Mouse (Mus musculus) neural tube, embryonic 11.5 days (tissue): ENCODE measurements at regions not wholly inside any gene's neighbourhood (a gene's known extent, or its start where the extent isn't known, plus 50 kb on each side); places are given as distances from the start of the nearest gene placed in this dataset.

ENCODE experiments used
- ATAC-seq: fragments of 200-750 bp; cut with Nextera tagmentation; 2 replicates; pipeline ENCODE4 v1.8.0; 2017; ENCODE audit warnings: moderate number of reproducible peaks, mild to moderate bottlenecking, moderate TSS enrichment, moderate library complexity; ENCODE audit not compliant: insufficient read depth, low FRiP score, low TSS enrichment
- DNase-seq: peaks from one replicate; pipeline ENCODE4 v3.0.0-alpha.2; 2015; ENCODE audit warnings: low spot score
- H3K27ac ChIP-seq: fragments of 300-500 bp; sonication (generic); 2 replicates; pipeline ENCODE4 v1.5.1; 2014; ENCODE audit warnings: low read depth, mild to moderate bottlenecking, low read length
- H3K27me3 ChIP-seq: fragments of 300-500 bp; sonication (generic); 2 replicates; pipeline ENCODE4 v1.6.1; 2014; ENCODE audit warnings: mild to moderate bottlenecking, low read length, mixed read lengths; ENCODE audit not compliant: control insufficient read depth, insufficient read depth
- H3K36me3 ChIP-seq: fragments of 300-500 bp; sonication (generic); 2 replicates; pipeline ENCODE4 v1.6.1; 2014; ENCODE audit warnings: mild to moderate bottlenecking, low read length, moderate library complexity, mixed read lengths; ENCODE audit not compliant: control insufficient read depth, insufficient read depth
- H3K4me1 ChIP-seq: fragments of 300-500 bp; sonication (generic); 2 replicates; pipeline ENCODE4 v1.6.1; 2014; ENCODE audit warnings: low read length, mixed read lengths; ENCODE audit not compliant: control insufficient read depth, insufficient read depth
- H3K4me2 ChIP-seq: fragments of 300-500 bp; sonication (generic); 2 replicates; pipeline ENCODE4 v1.6.1; 2014; ENCODE audit warnings: low read depth, mild to moderate bottlenecking, moderate library complexity
- H3K4me3 ChIP-seq: fragments of 300-500 bp; sonication (generic); 2 replicates; pipeline ENCODE4 v1.5.1; 2014; ENCODE audit warnings: low read depth, low read length
- H3K9ac ChIP-seq: fragments of 300-500 bp; sonication (generic); 2 replicates; pipeline ENCODE4 v1.6.1; 2014; ENCODE audit warnings: mild to moderate bottlenecking, low read length
- H3K9me3 ChIP-seq: fragments of 300-500 bp; sonication (generic); 2 replicates; pipeline ENCODE4 v1.6.1; 2016; ENCODE audit warnings: low read length; ENCODE audit not compliant: control insufficient read depth
- WGBS: fragments of 180-500 bp; shearing (Covaris S2); extraction: QIAGEN DNeasy Blood & Tissue Kit; methylation state at CpG from one replicate; pipeline ENCODE4 v1.1.7; 2014; 5-methylcytosine and 5-hydroxymethylcytosine counted together

DNA sequence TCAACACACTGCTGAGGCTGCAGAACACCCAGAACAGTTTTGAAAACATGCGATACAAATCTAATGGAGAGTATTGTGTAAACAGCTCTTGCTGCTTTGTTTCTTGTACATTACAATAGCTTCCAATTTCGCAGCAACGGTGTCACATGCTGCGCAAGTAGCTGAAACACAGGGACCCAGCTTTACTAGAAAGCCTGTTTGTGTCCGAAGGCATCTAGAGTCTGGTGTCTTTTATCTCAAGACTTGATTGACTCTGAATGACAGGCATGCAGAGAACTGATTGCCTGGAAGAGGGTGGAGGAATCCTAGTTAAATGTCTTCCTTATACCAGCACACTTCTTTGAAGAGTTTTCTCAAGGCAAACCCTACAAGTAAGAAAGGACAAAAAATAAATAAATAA is 66.1 kb upstream of the Fgf10 start:
- H3K36me3 ChIP-seq = no peaks in the 10 kb centered on the region
- no peaks in the 10 kb centered on the region for H3K27me3 ChIP-seq
- no peak overlapping the region for H3K4me3 ChIP-seq
- no peak for ATAC-seq
- H3K27ac ChIP-seq = no peak overlapping the region
- no peak for DNase-seq
- H3K4me1 ChIP-seq = no peaks in the 10 kb centered on the region
- H3K4me2 ChIP-seq = no peak overlapping the region
- 77% methylated on average over 5 of the region's 5 CpGs for WGBS
- no peak overlapping the region for H3K9ac ChIP-seq
- no peaks in the 10 kb centered on the region for H3K9me3 ChIP-seq

GRCm38 (mm10) chr13:118596856-118597255 is 72.7 kb upstream of the Fgf10 start:
- Histone ChIP-seq H3K27me3 (no peaks in the 10 kb centered on the region), H3K27ac (no peak overlapping the region), H3K36me3 (no peaks in the 10 kb centered on the region), H3K4me3 (no peak overlapping the region), H3K4me1 (no peaks in the 10 kb centered on the region), H3K9me3 (no peaks in the 10 kb centered on the region), H3K9ac (no peak overlapping the region), H3K4me2 (no peak overlapping the region)
- no peak for DNase-seq
- ATAC-seq = no peak
- WGBS = 70% methylated on average over 5 of the region's 5 CpGs

GRCm38 (mm10) chr13:118596218-118596795 is 73.3 kb upstream of the Fgf10 start:
- no peaks in the 10 kb centered on the region for H3K4me1 ChIP-seq
- no peak overlapping the region for H3K27ac ChIP-seq
- no peaks in the 10 kb centered on the region for H3K9me3 ChIP-seq
- no peak overlapping the region for H3K9ac ChIP-seq
- no peak overlapping the region for H3K4me3 ChIP-seq
- no peaks in the 10 kb centered on the region for H3K27me3 ChIP-seq
- no peaks in the 10 kb centered on the region for H3K36me3 ChIP-seq
- ATAC-seq (no peak), DNase-seq (no peak)
- H3K4me2 ChIP-seq = no peak overlapping the region
- 79% methylated on average over 6 of the region's 6 CpGs for WGBS

DNA sequence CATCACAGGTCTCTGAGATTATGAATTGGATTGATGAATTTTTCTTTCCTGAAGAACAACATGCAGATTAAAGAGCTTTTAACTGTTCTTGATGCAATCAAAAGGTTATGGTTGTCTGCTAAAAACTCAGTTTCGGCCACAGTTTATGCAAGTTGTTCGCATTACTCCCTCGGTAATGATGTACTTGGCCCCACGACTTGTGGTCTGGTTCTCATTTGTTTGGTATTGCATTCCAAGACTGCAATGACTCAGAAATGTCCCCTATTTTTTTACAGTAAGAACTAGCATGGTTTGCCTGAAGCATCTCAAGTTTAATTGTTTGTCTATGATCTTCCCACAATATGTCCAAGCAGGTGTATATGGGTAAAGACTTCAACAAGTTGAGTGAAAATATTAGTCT is 77.5 kb upstream of the Fgf10 start:
- DNase-seq (no peak), ATAC-seq (no peak)
- H3K9me3 ChIP-seq = no peaks in the 10 kb centered on the region
- H3K27ac ChIP-seq = no peak overlapping the region
- no peaks in the 10 kb centered on the region for H3K4me1 ChIP-seq
- no peak overlapping the region for H3K9ac ChIP-seq
- no peak overlapping the region for H3K4me3 ChIP-seq
- H3K36me3 ChIP-seq = no peaks in the 10 kb centered on the region
- WGBS = 77% methylated on average over 4 of the region's 4 CpGs
- no peak overlapping the region for H3K4me2 ChIP-seq
- no peaks in the 10 kb centered on the region for H3K27me3 ChIP-seq

DNA sequence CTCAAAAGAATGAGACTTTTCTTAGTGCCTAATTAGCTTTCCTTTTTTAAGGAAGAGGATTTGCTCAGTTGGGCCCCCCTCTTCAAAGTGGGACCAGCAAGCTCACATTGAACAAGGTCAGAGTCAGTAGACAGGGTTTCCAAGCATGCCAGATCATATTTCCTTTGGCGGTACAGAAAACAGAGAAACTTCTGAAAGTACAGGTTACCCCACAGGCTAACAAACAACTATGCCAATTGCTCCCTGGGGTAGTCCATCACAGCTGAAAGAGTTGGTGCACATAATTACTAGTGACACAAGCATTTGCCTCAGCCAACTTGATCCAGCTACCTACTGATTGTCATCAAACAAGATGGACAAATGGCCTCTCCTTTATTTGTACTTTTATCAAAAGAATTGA is 97.0 kb upstream of the Fgf10 start:
- Histone ChIP-seq H3K9me3 (no peaks in the 10 kb centered on the region), H3K4me3 (no peak overlapping the region), H3K9ac (no peak overlapping the region), H3K27me3 (no peaks in the 10 kb centered on the region), H3K36me3 (no peaks in the 10 kb centered on the region), H3K4me1 (no peaks in the 10 kb centered on the region), H3K4me2 (no peak overlapping the region), H3K27ac (no peak overlapping the region)
- 77% methylated on average over 1 of the region's 1 CpGs for WGBS
- ATAC-seq (no peak), DNase-seq (no peak)

- Histone ChIP-seq H3K27me3 (no peaks in the 10 kb centered on the region), H3K9ac (no peak overlapping the region), H3K4me1 (no peaks in the 10 kb centered on the region), H3K9me3 (no peaks in the 10 kb centered on the region), H3K4me2 (no peak overlapping the region), H3K27ac (no peak overlapping the region), H3K4me3 (no peak overlapping the region), H3K36me3 (no peaks in the 10 kb centered on the region)
- ATAC-seq = no peak
- DNase-seq = no peak
These were observed 104.3 kb upstream of the Fgf10 start for GRCm38 (mm10) chr13:118565219-118565833.

DNA sequence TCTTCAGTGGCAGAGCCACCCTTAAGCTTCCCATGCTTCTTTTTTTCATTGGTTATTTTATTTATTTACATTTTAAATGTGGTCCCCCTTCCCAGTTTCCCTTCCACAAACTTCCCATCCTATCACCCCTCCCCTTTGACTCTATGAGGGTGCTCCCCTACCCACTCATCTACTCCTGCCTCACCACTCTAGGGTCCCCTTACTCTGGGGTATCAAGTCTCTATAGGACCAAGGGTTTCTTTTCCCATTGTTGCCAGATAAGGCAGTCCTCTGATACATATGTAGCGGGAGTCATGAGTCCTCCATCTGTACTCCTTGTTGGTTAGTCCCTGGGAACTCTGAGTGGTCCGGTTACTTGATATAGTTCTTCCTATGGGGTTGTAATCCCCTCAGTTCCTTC is 110.6 kb upstream of the Fgf10 start:
- Histone ChIP-seq H3K4me2 (no peak overlapping the region), H3K27ac (no peak overlapping the region), H3K4me3 (no peak overlapping the region), H3K9ac (no peak overlapping the region), H3K9me3 (no peaks in the 10 kb centered on the region), H3K36me3 (no peaks in the 10 kb centered on the region), H3K27me3 (no peaks in the 10 kb centered on the region), H3K4me1 (no peaks in the 10 kb centered on the region)
- DNase-seq (no peak), ATAC-seq (no peak)
- 95% methylated on average over 2 of the region's 2 CpGs for WGBS

- H3K27ac ChIP-seq = no peak overlapping the region
- 75% methylated on average over 2 of the region's 2 CpGs for WGBS
- DNase-seq (no peak), ATAC-seq (no peak)
- no peaks in the 10 kb centered on the region for H3K4me1 ChIP-seq
- no peaks in the 10 kb centered on the region for H3K36me3 ChIP-seq
- H3K4me3 ChIP-seq = no peak overlapping the region
- no peak overlapping the region for H3K4me2 ChIP-seq
- H3K27me3 ChIP-seq = no peaks in the 10 kb centered on the region
- no peaks in the 10 kb centered on the region for H3K9me3 ChIP-seq
- H3K9ac ChIP-seq = no peak overlapping the region
These were observed 117.6 kb upstream of the Fgf10 start for GRCm38 (mm10) chr13:118552029-118552428.

DNA sequence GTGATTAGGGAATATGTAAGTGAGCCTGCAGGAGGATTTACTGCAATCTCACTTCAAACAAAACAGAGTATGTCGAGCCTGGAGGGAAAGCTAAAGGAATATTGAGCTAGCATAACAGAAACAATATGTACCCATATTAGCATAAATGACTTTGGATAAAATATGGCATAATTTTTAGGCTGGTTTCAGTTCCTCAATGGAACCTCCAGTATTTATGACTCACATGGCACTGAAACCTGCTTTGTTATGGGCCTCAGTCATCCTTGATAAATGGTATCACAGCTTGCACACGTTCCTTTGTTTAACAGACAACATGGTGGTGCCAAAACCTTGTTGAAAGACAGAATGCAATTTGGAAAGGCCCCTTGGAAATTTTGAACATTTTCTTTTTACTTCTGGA is 130.8 kb upstream of the Fgf10 start:
- 61% methylated on average over 2 of the region's 2 CpGs for WGBS
- Histone ChIP-seq H3K4me1 (no peaks in the 10 kb centered on the region), H3K9ac (no peak overlapping the region), H3K27ac (no peak overlapping the region), H3K36me3 (no peaks in the 10 kb centered on the region), H3K9me3 (no peaks in the 10 kb centered on the region), H3K4me3 (no peak overlapping the region), H3K27me3 (no peaks in the 10 kb centered on the region), H3K4me2 (no peak overlapping the region)
- ATAC-seq (no peak), DNase-seq (no peak)
